Mouse (Mus musculus) bone marrow macrophage, adult 2 months (primary cell): ENCODE results near the gene Tceal1.

ENCODE experiments used
- CTCF ChIP-seq: IDR thresholded peaks from 2 replicates; pipeline ENCODE4 v1.5.1; 2012; ENCODE audit warnings: low read depth, mild to moderate bottlenecking, low read length, moderate library complexity
- POLR2A ChIP-seq: IDR thresholded peaks from 2 replicates; pipeline ENCODE4 v1.6.1; 2012; ENCODE audit warnings: mild to moderate bottlenecking, low read depth, low read length, borderline replicate concordance

DNA sequence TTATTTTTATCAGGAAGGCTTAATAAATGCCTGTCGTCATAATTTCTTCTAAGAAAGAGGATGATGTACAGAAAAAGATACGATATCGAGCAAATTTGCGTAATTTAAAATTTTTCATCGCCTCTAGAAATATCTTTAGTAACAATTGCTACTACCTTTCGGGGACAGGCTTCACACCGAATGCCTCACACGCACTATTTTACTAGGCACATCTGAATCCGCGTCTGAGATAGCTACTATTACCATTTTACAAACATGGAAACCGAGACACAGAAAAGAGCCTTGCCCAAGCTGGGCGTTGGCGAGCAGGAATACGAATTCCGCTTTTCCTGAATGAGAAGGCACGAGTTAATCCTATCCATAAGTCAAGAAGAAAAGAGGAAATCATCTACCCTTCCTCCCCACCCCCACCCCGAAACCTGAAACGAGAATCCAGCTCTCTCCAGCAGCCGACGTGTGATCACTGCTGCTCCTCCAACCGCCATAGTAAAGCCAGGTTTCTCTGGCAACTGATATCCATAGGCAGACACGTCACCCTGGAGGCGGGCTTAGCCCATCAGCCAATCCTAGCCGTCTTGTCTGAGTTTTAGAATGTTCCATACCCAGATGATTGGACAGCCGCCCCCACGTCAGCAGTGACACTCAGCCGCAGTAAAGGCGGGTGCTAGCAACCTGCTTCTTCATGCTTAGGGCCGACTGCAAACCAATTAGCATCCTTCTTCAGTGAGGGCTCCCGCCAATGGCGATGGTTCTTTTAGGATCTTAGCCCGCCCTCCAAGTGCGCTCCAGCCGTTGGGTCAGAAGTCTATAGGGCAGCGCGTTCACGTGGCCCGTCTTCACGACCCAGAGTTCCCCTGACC lies 33.2 kb downstream of the Tceal1 start:
- TF ChIP-seq POLR2A (no peak), CTCF (no peak)
